Mouse (Mus musculus) limb, embryonic 13.5 days (tissue): ENCODE results near the gene Tmem270. TPM values are rescaled to one million over a fixed set of nuclear protein-coding genes. Genes with fewer than 3 reads are reported as not detected.

Experiments
- ATAC-seq: fragments of 200-750 bp; cut with Nextera tagmentation; 2 replicates; pipeline ENCODE4 v1.8.0; 2017; ENCODE audit warnings: low read depth, moderate number of reproducible peaks, moderate TSS enrichment; ENCODE audit not compliant: low FRiP score
- H3K27ac ChIP-seq: fragments of 300-500 bp; sonication (generic); 2 replicates; pipeline ENCODE4 v1.5.1; 2015; ENCODE audit warnings: inconsistent platforms, mild to moderate bottlenecking, moderate library complexity
- H3K27me3 ChIP-seq: fragments of 300-500 bp; sonication (generic); 2 replicates; pipeline ENCODE4 v1.6.1; 2015; ENCODE audit warnings: mild to moderate bottlenecking, inconsistent platforms
- H3K36me3 ChIP-seq: fragments of 300-500 bp; sonication (generic); 2 replicates; pipeline ENCODE4 v1.6.1; 2015; ENCODE audit warnings: inconsistent platforms, mild to moderate bottlenecking, moderate library complexity
- H3K4me1 ChIP-seq: fragments of 300-500 bp; sonication (generic); 2 replicates; pipeline ENCODE4 v1.6.1; 2015; ENCODE audit warnings: inconsistent platforms
- H3K4me2 ChIP-seq: fragments of 300-500 bp; sonication (generic); replicated peaks from 2 replicates; pipeline ENCODE4 v1.6.1; 2015; ENCODE audit warnings: inconsistent platforms, mild to moderate bottlenecking, moderate library complexity
- H3K4me3 ChIP-seq: fragments of 300-500 bp; sonication (generic); 2 replicates; pipeline ENCODE4 v1.5.1; 2015; ENCODE audit warnings: moderate library complexity, mild to moderate bottlenecking, inconsistent platforms
- H3K9ac ChIP-seq: fragments of 300-500 bp; sonication (generic); 2 replicates; pipeline ENCODE4 v1.6.1; 2015; ENCODE audit warnings: mild to moderate bottlenecking, inconsistent platforms
- H3K9me3 ChIP-seq: fragments of 300-500 bp; sonication (generic); 2 replicates; pipeline ENCODE4 v1.6.1; 2016; ENCODE audit warnings: inconsistent platforms
- WGBS: fragments of 180-500 bp; shearing (Covaris S2); methylation state at CpG from one replicate; pipeline ENCODE4 v1.1.7; 2015; 5-methylcytosine and 5-hydroxymethylcytosine counted together
- polyA plus RNA-seq: library from polyadenylated mRNA; unstranded; fragments of >200 nt; fragmentation: Nextera tagmentation; extraction: Ambion mirVana; gene quantifications from 2 replicates; pipeline ENCODE4 v1.2.1, GENCODE M21; 2015

Gene Tmem270
- polyA plus RNA-seq, 1 experiment from 2014 or later, result not detected

DNA sequence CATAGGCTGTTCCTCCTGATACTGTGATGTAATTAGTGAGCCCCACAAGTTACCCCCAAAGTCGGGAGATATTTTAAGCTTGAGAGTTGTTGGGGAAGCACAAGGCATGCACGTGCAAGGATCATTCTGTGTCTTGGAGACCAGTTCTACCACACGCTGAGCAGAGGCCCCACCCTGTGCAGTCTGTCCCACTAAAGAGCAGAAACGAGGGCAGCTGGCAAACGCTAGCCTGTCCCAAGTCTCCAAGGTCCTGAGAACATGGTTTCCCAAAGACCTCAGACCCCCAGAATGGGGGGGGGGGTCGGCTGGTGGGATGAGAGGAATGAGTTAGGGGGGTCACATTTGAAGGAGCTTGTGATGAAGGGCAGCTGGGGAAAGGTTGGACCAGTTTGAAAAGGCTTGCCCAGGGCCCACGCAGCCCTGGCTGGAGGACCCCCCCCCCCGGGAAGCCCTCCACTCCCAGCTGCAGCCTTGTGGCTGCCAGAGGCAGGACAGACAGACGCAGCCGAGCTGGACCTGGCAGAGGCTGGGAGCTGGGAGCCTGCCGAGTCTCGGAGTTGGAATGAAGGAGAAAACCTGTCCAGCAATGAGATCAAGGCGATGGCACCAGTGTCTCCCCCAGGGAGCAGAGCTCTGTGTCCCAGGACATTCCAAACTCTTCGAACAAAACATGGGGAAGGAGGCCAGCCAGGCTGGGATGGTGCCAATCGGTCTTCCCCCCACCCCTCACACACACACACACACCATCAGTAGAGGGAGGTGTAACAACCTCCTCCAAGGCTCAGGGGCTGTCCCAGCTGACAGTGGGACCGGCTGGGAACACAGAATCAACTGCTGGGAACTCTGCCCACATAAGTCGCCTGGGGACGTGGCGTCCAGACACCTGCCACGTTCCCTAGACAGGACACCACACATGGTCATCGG, 32.3 kb downstream of the Tmem270 start:
- Histone ChIP-seq H3K9me3 (no peaks in the 10 kb centered on the region), H3K4me2 (no peak overlapping the region), H3K36me3 (no peaks in the 10 kb centered on the region), H3K9ac (peak overlapping the region; percentile 14; the same call in 1 of the 2 replicates), H3K4me3 (no peak overlapping the region), H3K4me1 (peaks cover 21% of the 10 kb centered on the region), H3K27me3 (no peaks in the 10 kb centered on the region), H3K27ac (no peak overlapping the region)
- WGBS, result 64% methylated on average over 21 of the region's 21 CpGs
- no peak for ATAC-seq

DNA sequence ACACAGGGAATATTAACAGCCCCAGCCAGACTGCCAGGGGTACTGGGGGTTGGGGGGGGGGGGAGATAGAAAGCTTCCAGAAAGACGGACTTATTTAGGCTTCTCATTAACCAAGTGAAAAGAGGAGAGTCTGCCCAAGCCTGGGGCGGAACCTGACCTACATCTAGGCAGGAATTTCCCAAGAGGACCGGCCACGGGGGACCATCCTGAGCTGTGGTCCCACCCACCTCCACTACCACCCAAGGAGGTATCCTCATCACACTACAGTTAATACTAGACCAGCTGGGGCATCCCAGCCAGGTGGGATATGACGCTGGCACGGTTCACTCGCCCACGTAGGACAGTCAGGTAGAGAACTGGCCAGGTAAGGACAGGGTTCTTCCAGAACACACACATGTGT, 33.5 kb downstream of the Tmem270 start:
- Histone ChIP-seq H3K4me1 (peaks cover 28% of the 10 kb centered on the region), H3K27ac (no peak overlapping the region), H3K4me2 (no peak overlapping the region), H3K4me3 (no peak overlapping the region), H3K36me3 (no peaks in the 10 kb centered on the region), H3K27me3 (no peaks in the 10 kb centered on the region), H3K9me3 (no peaks in the 10 kb centered on the region), H3K9ac (no peak overlapping the region)
- WGBS, result 79% methylated on average over 8 of the region's 8 CpGs
- 0 out of 2 replicates have a peak, but pooled peaks have one; percentile 29 for ATAC-seq

DNA sequence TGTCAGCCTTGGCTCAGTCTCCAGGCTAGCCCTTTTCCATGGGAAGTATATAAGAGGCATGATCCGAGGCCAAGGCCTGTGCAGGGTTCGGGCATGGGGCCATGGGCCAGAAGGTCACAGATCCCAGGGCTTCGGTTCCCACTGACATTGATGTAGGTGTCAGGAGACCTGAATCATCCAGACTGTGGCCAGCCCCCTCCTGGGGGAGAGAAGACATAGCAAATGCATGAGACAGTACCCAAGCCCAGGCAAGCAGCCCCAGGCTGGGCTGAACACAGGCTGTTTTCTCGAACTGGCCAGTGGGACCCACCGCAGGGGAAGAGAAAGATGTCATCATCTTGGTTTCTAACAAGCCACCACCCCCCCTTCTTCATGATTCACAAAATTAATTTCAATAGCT, 33.9 kb downstream of the Tmem270 start:
- no peak overlapping the region for H3K4me2 ChIP-seq
- H3K4me3 ChIP-seq, result no peak overlapping the region
- no peak for ATAC-seq
- no peak overlapping the region for H3K27ac ChIP-seq
- no peak overlapping the region for H3K9ac ChIP-seq
- no peaks in the 10 kb centered on the region for H3K27me3 ChIP-seq
- H3K4me1 ChIP-seq, result peaks cover 33% of the 10 kb centered on the region
- no peaks in the 10 kb centered on the region for H3K9me3 ChIP-seq
- H3K36me3 ChIP-seq, result no peaks in the 10 kb centered on the region
- WGBS, result 67% methylated on average over 5 of the region's 5 CpGs

DNA sequence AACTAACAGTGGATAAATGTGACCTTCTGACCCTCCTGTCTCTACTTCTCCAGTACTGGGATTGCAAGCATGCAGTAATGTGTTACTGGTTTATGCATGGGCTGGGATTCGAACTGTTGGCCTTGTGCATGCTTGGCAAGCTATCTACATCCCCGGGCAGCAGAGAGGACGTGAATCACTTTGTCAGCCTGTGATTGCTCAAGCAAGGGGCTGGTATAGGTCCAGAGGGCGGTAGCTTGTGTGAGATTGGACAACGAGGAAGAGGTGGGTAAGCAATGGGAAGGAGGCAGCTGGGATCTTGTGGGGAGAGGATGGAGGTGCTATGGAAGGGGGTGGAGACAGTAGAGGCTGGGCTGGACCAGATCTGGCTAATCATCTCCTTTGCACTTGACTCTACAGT, 38.0 kb downstream of the Tmem270 start:
- Histone ChIP-seq H3K9me3 (no peaks in the 10 kb centered on the region), H3K27me3 (no peaks in the 10 kb centered on the region), H3K36me3 (no peaks in the 10 kb centered on the region), H3K4me2 (no peak overlapping the region), H3K4me3 (no peak overlapping the region), H3K27ac (peak overlapping the region; percentile 79; the same call in 1 of the 2 replicates), H3K4me1 (peaks cover 46% of the 10 kb centered on the region), H3K9ac (no peak overlapping the region)
- no peak for ATAC-seq
- 76% methylated on average over 5 of the region's 5 CpGs for WGBS

- H3K4me1 ChIP-seq, result peaks cover 41% of the 10 kb centered on the region
- peak overlapping the region; percentile 54 for H3K4me2 ChIP-seq
- H3K27ac ChIP-seq, result peak overlapping the region; percentile 79
- no peaks in the 10 kb centered on the region for H3K9me3 ChIP-seq
- H3K4me3 ChIP-seq, result peak overlapping the region; percentile 22
- ATAC-seq, result peak; percentile 84
- H3K9ac ChIP-seq, result peak overlapping the region; percentile 43
- 16% methylated on average over 18 of the region's 18 CpGs for WGBS
- no peaks in the 10 kb centered on the region for H3K36me3 ChIP-seq
- H3K27me3 ChIP-seq, result no peaks in the 10 kb centered on the region
Observed at GRCm38 (mm10) chr5:134867320-134868144, 39.0 kb downstream of the Tmem270 start.

- Histone ChIP-seq H3K36me3 (no peaks in the 10 kb centered on the region), H3K4me1 (peaks cover 50% of the 10 kb centered on the region), H3K9me3 (no peaks in the 10 kb centered on the region), H3K4me2 (no peak overlapping the region), H3K27me3 (no peaks in the 10 kb centered on the region), H3K27ac (peak overlapping the region; percentile 63; the same call in 1 of the 2 replicates), H3K4me3 (no peak overlapping the region), H3K9ac (peak overlapping the region; percentile 48; the same call in 1 of the 2 replicates)
- no peak for ATAC-seq
- 47% methylated on average over 8 of the region's 8 CpGs for WGBS
Observed at GRCm38 (mm10) chr5:134865158-134865557, 41.4 kb downstream of the Tmem270 start.

DNA sequence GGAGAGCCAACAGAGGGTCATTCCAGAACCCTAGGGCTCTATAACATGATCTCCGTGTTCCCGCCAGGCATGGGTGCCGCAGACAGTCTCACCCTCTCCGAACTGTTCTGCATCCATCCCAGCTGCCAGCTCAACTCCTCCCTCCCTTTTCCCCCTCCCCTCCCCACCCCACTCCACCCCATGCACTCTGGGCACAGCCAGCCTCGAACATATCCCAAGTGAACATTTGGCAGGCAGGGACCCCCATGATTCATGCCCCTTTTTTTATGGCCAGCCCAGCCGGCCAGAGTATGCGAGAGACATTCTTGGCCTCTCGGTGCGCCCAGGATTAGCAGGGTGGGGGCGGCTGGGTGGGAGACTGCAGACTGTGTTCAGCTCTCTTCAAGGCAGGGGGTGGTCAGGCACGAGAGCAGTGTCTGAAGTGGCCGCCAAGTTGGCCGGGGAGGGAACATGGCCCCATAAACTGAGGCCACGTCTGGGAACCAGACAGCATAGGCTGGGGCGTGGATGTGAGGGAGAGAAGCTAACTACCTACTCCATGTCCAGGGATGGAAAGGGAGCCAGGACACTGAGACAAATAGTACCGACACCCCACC, 44.5 kb downstream of the Tmem270 start:
- H3K27ac ChIP-seq, result 0 out of 2 replicates have a peak overlapping the region, but pooled peaks have one; percentile 22
- peaks cover 46% of the 10 kb centered on the region for H3K4me1 ChIP-seq
- H3K4me3 ChIP-seq, result no peak overlapping the region
- 40% methylated on average over 16 of the region's 16 CpGs for WGBS
- H3K9me3 ChIP-seq, result no peaks in the 10 kb centered on the region
- no peaks in the 10 kb centered on the region for H3K27me3 ChIP-seq
- no peak overlapping the region for H3K9ac ChIP-seq
- no peaks in the 10 kb centered on the region for H3K36me3 ChIP-seq
- peak; percentile 16; the same call in 1 of the 2 replicates for ATAC-seq
- H3K4me2 ChIP-seq, result no peak overlapping the region

DNA sequence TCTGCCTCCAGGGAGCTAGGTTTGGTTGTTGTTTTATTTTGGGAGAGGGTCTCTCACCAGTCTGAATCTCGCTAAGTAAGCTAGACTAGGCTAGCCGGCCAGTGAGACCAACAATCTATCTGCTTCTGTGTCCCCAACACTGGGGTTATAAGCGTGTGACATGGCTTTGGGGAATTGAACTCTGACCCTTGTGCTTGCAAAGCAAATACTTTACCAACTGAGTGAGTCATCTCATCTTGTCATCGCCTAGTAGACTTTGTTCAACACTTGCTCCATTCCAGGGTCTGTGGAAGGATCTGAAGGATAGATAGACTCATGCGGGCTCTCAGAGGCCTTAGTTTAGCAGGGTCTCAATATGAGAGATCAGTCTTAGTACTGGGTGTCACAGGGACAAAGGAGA, 47.3 kb downstream of the Tmem270 start:
- ATAC-seq, result no peak
- Histone ChIP-seq H3K27ac (no peak overlapping the region), H3K4me2 (no peak overlapping the region), H3K27me3 (no peaks in the 10 kb centered on the region), H3K9me3 (no peaks in the 10 kb centered on the region), H3K4me1 (peaks cover 27% of the 10 kb centered on the region), H3K9ac (no peak overlapping the region), H3K4me3 (no peak overlapping the region), H3K36me3 (no peaks in the 10 kb centered on the region)
- 84% methylated on average over 5 of the region's 5 CpGs for WGBS

GRCm38 (mm10) chr5:134858378-134858777, 48.2 kb downstream of the Tmem270 start:
- Histone ChIP-seq H3K4me1 (peaks cover 27% of the 10 kb centered on the region), H3K27me3 (no peaks in the 10 kb centered on the region), H3K9me3 (no peaks in the 10 kb centered on the region), H3K4me2 (no peak overlapping the region), H3K4me3 (no peak overlapping the region), H3K36me3 (no peaks in the 10 kb centered on the region), H3K9ac (no peak overlapping the region), H3K27ac (no peak overlapping the region)
- ATAC-seq, result no peak
- 46% methylated on average over 10 of the region's 10 CpGs for WGBS

DNA sequence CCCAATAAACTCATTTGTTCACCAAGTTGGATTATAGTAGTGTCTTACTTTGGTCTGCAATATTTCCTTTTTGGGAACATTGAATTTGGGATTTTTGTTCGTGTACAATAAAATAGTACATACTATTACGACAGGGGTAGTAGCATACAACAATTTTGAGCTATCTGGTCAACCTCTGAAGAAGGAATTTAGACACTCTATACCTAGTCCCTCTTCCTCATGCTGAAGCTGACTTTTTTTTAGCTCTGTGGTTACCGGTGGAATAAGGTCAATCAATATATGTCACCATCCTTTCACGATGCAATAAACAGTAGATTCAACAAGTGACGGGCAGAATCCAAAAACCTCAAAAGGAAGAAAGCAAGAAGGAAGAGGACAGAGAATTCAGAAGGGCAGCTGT, 53.7 kb downstream of the Tmem270 start:
- no peak for ATAC-seq
- Histone ChIP-seq H3K4me3 (no peak overlapping the region), H3K9ac (no peak overlapping the region), H3K27ac (no peak overlapping the region), H3K27me3 (no peaks in the 10 kb centered on the region), H3K36me3 (no peaks in the 10 kb centered on the region), H3K4me1 (peaks cover 3% of the 10 kb centered on the region), H3K9me3 (peaks cover 10% of the 10 kb centered on the region; the same call in 1 of the 2 replicates), H3K4me2 (no peak overlapping the region)
- WGBS, result 90% methylated on average over 5 of the region's 5 CpGs
